Mouse (Mus musculus) liver, postnatal 0 days (tissue): ENCODE measurements at regions not wholly inside any gene's neighbourhood (a gene's known extent, or its start where the extent isn't known, plus 50 kb on each side); places are given as distances from the start of the nearest gene placed in this dataset.

Experiments used
- CTCF ChIP-seq: sonication (generic); IDR thresholded peaks from 2 replicates; pipeline ENCODE4 v1.5.1; 2016; ENCODE audit warnings: antibody characterized with exemption, low read depth
- EP300 ChIP-seq: IDR thresholded peaks from 2 replicates; pipeline ENCODE4 v1.6.1; 2016; ENCODE audit warnings: antibody characterized with exemption, low read depth, mild to moderate bottlenecking

GRCm38 (mm10) chr4:95310410-95310809 is 246.9 kb upstream of the Fggy start:
- no peak for TF ChIP-seq CTCF
- TF ChIP-seq EP300: no peak
